Mouse (Mus musculus) limb, embryonic 10.5 days (tissue): ENCODE results near the gene Vmn1r185. TPM values are rescaled to one million over a fixed set of nuclear protein-coding genes. Genes with fewer than 3 reads are reported as not detected.
"Not testable (repeated sequence)": the region's sequence is repeated elsewhere in the genome, so short reads cannot be mapped to it uniquely, and the experiment has no call there.

Source experiments
- DNase-seq: peaks from one replicate; pipeline ENCODE4 v3.0.0-alpha.2; 2017; ENCODE audit warnings: low spot score
- H3K27ac ChIP-seq: fragments of 300-500 bp; sonication (generic); 2 replicates; pipeline ENCODE4 v1.5.1; 2016; ENCODE audit warnings: mild to moderate bottlenecking
- H3K27me3 ChIP-seq: fragments of 300-500 bp; sonication (generic); 2 replicates; pipeline ENCODE4 v1.6.1; 2016; ENCODE audit warnings: low read depth, mild to moderate bottlenecking; ENCODE audit not compliant: poor library complexity, severe bottlenecking
- H3K36me3 ChIP-seq: fragments of 300-500 bp; sonication (generic); 2 replicates; pipeline ENCODE4 v1.6.1; 2016; ENCODE audit warnings: mild to moderate bottlenecking, moderate library complexity
- H3K4me1 ChIP-seq: fragments of 300-500 bp; sonication (generic); 2 replicates; pipeline ENCODE4 v1.6.1; 2016
- H3K4me3 ChIP-seq: fragments of 300-500 bp; sonication (generic); 2 replicates; pipeline ENCODE4 v1.5.1; 2016; ENCODE audit warnings: mild to moderate bottlenecking, moderate library complexity
- H3K9me3 ChIP-seq: fragments of 300-500 bp; sonication (generic); replicated peaks from 2 replicates; pipeline ENCODE4 v1.6.1; 2016; ENCODE audit warnings: mild to moderate bottlenecking
- WGBS: fragments of 180-500 bp; shearing (Covaris S2); methylation state at CpG from one replicate; pipeline ENCODE4 v1.1.7; 2016; 5-methylcytosine and 5-hydroxymethylcytosine counted together
- polyA plus RNA-seq: library from polyadenylated mRNA; unstranded; fragments of >200 nt; fragmentation: Nextera tagmentation; extraction: Ambion mirVana; gene quantifications from 2 replicates; pipeline ENCODE4 v1.2.1, GENCODE M21; 2016

Gene Vmn1r185
- not detected in 2 replicates for polyA plus RNA-seq

DNA sequence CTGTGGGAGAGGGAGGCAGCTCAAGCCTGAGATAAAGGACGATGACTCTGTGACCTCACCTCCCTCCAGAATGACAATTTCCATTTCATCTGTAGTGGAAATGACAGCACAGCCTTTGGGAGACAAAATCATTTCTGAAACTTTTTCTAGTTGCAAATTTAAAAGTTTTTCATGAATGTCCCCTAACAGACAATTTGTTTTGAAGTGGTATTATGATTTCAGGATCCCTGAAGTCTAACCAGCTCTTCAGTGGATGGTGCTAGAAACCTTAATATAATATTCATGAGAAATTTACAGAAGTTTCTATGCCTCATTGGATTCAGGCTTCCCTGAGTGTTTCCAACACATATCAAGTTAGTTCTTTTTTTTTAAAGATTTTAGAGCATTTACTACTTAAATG lies at the start of gene Vmn1r185:
Vmn1r185 (minus strand) TSS at position 101 of the 400 bp plus-strand sequence.
- not testable (repeated sequence) for H3K4me1 ChIP-seq, H3K27ac ChIP-seq, H3K4me3 ChIP-seq, H3K9me3 ChIP-seq, DNase-seq, H3K36me3 ChIP-seq, H3K27me3 ChIP-seq
- WGBS, result 90% methylated on average over 1 of the region's 1 CpGs

DNA sequence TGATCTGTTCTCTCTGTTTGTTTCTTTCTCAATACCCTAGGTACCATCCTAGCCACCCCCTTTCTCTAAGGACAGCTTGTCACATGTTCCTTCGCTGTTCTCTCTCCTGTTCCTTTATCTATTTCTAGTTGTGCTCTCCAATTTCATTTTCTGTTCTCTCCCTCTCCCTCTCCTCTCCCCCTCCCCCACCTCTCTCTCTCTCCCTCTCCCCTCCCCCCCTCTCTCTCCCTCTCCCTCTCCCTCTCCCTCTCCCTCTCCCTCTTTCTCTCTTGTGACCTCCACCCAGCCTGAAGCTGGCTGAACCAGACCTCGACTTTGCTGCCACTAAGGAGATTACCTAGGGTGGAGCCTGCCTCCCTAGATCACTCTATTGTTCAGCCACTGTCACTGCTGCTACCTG lies 49.2 kb upstream of the Vmn1r185 start:
- 50% methylated on average over 2 of the region's 2 CpGs for WGBS
- not testable (repeated sequence) for DNase-seq, H3K27ac ChIP-seq, H3K9me3 ChIP-seq, H3K4me1 ChIP-seq, H3K27me3 ChIP-seq, H3K4me3 ChIP-seq, H3K36me3 ChIP-seq

DNA sequence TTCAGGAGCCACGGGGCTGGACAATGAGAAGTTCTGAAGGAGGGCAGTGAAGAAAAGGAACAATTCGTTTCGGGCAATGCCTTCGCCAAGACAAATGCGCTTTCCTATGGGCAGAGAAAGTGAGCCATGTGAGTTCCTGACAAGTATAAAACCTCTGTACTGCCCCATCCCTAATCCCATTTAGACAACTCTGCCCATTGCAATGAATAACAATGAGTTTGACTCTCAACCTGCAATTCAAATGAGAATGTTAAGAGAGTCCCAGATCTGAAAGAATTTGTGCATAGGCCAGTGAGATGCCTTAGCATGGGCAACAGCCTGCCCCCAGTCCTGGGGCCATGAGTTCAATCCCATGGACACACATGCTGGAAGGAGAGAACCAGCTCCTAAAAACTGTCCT lies 47.7 kb upstream of the Vmn1r185 start:
- DNase-seq, result no peak
- no peak overlapping the region for H3K4me3 ChIP-seq
- WGBS, result 94% methylated on average over 5 of the region's 5 CpGs
- no peak overlapping the region for H3K27ac ChIP-seq
- H3K9me3 ChIP-seq, result 0 out of 2 replicates have a peak, but pooled peaks cover 3% of the 10 kb centered on the region
- H3K36me3 ChIP-seq, result no peaks in the 10 kb centered on the region
- H3K4me1 ChIP-seq, result no peaks in the 10 kb centered on the region
- no peaks in the 10 kb centered on the region for H3K27me3 ChIP-seq

DNA sequence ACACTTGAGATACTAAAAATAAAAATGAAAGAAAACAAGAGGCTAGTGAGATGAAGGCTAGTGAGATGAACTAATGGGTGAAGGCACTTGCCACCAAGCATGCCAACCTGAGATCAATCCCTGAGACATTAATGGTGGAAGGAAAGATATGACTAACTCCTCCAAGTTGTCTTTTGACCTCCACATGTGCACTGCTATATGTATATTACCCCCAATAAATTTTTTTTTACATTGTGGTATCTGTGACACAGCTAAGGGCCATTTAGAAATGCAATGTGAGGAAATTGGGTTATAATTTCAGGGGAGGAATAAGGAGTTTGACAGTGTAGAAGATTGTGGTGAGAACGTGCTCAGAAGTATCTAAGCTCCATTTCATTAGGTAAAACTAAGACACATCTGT lies 28.5 kb downstream of the Vmn1r185 start:
- H3K4me3 ChIP-seq, result no peak overlapping the region
- H3K27me3 ChIP-seq, result no peaks in the 10 kb centered on the region
- H3K9me3 ChIP-seq, result no peaks in the 10 kb centered on the region
- no peak for DNase-seq
- 58% methylated on average over 1 of the region's 1 CpGs for WGBS
- no peaks in the 10 kb centered on the region for H3K4me1 ChIP-seq
- H3K27ac ChIP-seq, result no peak overlapping the region
- no peaks in the 10 kb centered on the region for H3K36me3 ChIP-seq

DNA sequence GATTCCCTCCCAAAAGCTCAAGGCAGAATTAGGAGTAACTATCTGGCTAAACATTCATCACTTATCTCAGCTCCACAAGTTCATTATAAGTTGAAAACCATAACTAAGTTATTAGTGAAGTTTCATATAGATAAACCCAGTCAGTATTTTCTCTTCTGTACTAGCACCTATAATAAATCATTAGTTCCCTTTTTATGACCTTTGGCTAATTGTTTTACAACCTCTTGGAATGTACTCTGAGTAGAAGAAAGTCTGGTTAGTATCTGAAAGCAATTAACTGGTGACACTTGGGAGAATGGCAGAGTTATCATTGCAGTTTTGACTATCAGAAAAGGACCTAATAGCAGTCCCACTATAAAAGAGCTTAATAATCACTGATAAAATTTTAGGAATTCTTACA lies 29.2 kb downstream of the Vmn1r185 start:
- no peak overlapping the region for H3K27ac ChIP-seq
- no peak overlapping the region for H3K4me3 ChIP-seq
- no peak for DNase-seq
- H3K9me3 ChIP-seq, result no peaks in the 10 kb centered on the region
- no peaks in the 10 kb centered on the region for H3K27me3 ChIP-seq
- H3K4me1 ChIP-seq, result no peaks in the 10 kb centered on the region
- H3K36me3 ChIP-seq, result no peaks in the 10 kb centered on the region

Other genes with a start within 250 kb of the Vmn1r185 start
- gene Nlrp9c, start 214.8 kb downstream of the Vmn1r185 start, polyA plus RNA-seq, result not detected in 2 replicates
- gene Nlrp4a, start 183.4 kb downstream of the Vmn1r185 start, polyA plus RNA-seq, result not detected in 2 replicates
- not detected in 2 replicates for gene Nlrp9a, start 83.4 kb downstream of the Vmn1r185 start, polyA plus RNA-seq
- gene Cyp2b23, start 68.0 kb upstream of the Vmn1r185 start, polyA plus RNA-seq, result not detected in 2 replicates
- not detected in 2 replicates for gene Cyp2b19, start 138.7 kb upstream of the Vmn1r185 start, polyA plus RNA-seq
- not detected in 2 replicates for gene Cyp2g1, start 190.4 kb upstream of the Vmn1r185 start, polyA plus RNA-seq
- gene Cyp2a5, start 216.8 kb upstream of the Vmn1r185 start, polyA plus RNA-seq, result not detected in 2 replicates